Mouse (Mus musculus): ENCODE results near the gene Arsb.

DNA sequence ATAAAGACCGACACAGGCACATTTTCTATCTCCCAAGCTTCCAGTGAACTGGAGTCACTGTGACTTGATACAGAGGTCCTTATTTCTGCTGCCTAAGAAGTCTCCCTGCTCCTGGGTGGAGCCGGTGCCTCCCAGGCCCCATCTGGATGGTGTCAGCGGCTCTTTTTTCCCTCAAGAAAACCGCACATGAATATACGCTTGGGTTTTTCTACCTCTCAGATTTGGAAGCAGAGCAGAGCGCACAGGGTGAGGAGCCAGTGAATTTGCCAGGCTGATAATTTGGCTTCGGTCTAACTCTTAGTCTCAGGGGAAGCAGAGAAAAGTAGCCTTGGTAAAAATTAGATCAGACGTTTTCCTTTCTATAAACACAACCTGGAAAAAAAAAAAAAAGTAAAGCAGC is 186.5 kb downstream of the Arsb start:
- TF ChIP-seq CTCF (conservative IDR thresholded peaks at IDR 0.05; ENCODE audit: low read length) (no peak), NANOG (IDR thresholded peaks at IDR 0.05; ENCODE audit: borderline replicate concordance, low read length) (no peak), POU5F1 (IDR thresholded peaks at IDR 0.05; ENCODE audit: borderline replicate concordance, low read length) (no peak)
